Mouse (Mus musculus) ES-E14 (cell line): ENCODE results near the gene Aebp2.

Experiments
- CHD2 ChIP-seq: IDR thresholded peaks from 2 replicates; pipeline ENCODE4 v1.6.1; 2014; ENCODE audit warnings: mild to moderate bottlenecking, low read depth, low read length, inconsistent platforms
- HCFC1 ChIP-seq: IDR thresholded peaks from 2 replicates; pipeline ENCODE4 v1.6.1; 2012; ENCODE audit warnings: low read length, inconsistent platforms, borderline replicate concordance; ENCODE audit not compliant: insufficient read depth
- MAFK ChIP-seq: IDR thresholded peaks from 2 replicates; pipeline ENCODE4 v1.6.1; 2014; ENCODE audit warnings: mild to moderate bottlenecking, low read depth, low read length, inconsistent platforms; ENCODE audit not compliant: insufficient read depth
- ZC3H11A ChIP-seq: IDR thresholded peaks from 2 replicates; pipeline ENCODE4 v1.6.1; 2012; ENCODE audit warnings: low read depth, mild to moderate bottlenecking, inconsistent platforms, low read length, borderline replicate concordance
- ZNF384 ChIP-seq: IDR thresholded peaks from 2 replicates; pipeline ENCODE4 v1.6.1; 2012; ENCODE audit warnings: low read depth, low read length, inconsistent platforms

- TF ChIP-seq HCFC1 (no peak), MAFK (no peak), ZNF384 (no peak), ZC3H11A (no peak), CHD2 (no peak)
These were observed 28.9 kb upstream of the Aebp2 start for GRCm38 (mm10) chr6:140593420-140594170.
